Mouse (Mus musculus) embryo, embryonic 10 days (tissue): ENCODE measurements around the gene Sfxn1.

ENCODE experiments used
- DNase-seq: peaks from one replicate; pipeline ENCODE4 v3.0.0-alpha.2; 2015; ENCODE audit warnings: low spot score

Sfxn1 gene

GRCm38 (mm10) chr13:54077470-54078174 lies 6.0 kb downstream of the Sfxn1 start:
- no peak for DNase-seq

GRCm38 (mm10) chr13:54079782-54080759 lies 8.4 kb downstream of the Sfxn1 start:
- DNase-seq, result no peak

- DNase-seq, result no peak
These were observed 9.1 kb downstream of the Sfxn1 start for GRCm38 (mm10) chr13:54080785-54081184.

GRCm38 (mm10) chr13:54082946-54083345 lies 11.3 kb downstream of the Sfxn1 start:
- DNase-seq, result no peak

- DNase-seq, result no peak
These were observed 12.5 kb downstream of the Sfxn1 start for GRCm38 (mm10) chr13:54084178-54084577.

- no peak for DNase-seq
These were observed 13.2 kb downstream of the Sfxn1 start for GRCm38 (mm10) chr13:54084826-54085225.

- DNase-seq, result no peak
These were observed 13.6 kb downstream of the Sfxn1 start for GRCm38 (mm10) chr13:54085266-54085665.

GRCm38 (mm10) chr13:54091719-54092118 lies 20.1 kb downstream of the Sfxn1 start:
- DNase-seq, result no peak

GRCm38 (mm10) chr13:54094349-54094748 lies 22.7 kb downstream of the Sfxn1 start:
- DNase-seq, result no peak

GRCm38 (mm10) chr13:54094963-54095362 lies 23.3 kb downstream of the Sfxn1 start:
- no peak for DNase-seq

- DNase-seq, result no peak
These were observed 24.1 kb downstream of the Sfxn1 start for GRCm38 (mm10) chr13:54095721-54096120.

GRCm38 (mm10) chr13:54097227-54097626 lies 25.6 kb downstream of the Sfxn1 start:
- DNase-seq, result no peak

GRCm38 (mm10) chr13:54097797-54098196 lies 26.1 kb downstream of the Sfxn1 start:
- DNase-seq, result no peak

GRCm38 (mm10) chr13:54101031-54101820 lies 29.6 kb downstream of the Sfxn1 start:
- no peak for DNase-seq

- DNase-seq, result no peak
These were observed 30.4 kb downstream of the Sfxn1 start for GRCm38 (mm10) chr13:54102061-54102460.

- no peak for DNase-seq
These were observed 31.6 kb downstream of the Sfxn1 start for GRCm38 (mm10) chr13:54103271-54103670.

GRCm38 (mm10) chr13:54103866-54104265 lies 32.2 kb downstream of the Sfxn1 start:
- no peak for DNase-seq

GRCm38 (mm10) chr13:54113819-54114550 lies 42.3 kb downstream of the Sfxn1 start:
- peak; percentile 88 for DNase-seq

GRCm38 (mm10) chr13:54114931-54115330 lies 43.3 kb downstream of the Sfxn1 start:
- no peak for DNase-seq

GRCm38 (mm10) chr13:54115779-54116178 lies 44.1 kb downstream of the Sfxn1 start:
- DNase-seq, result no peak

GRCm38 (mm10) chr13:54118355-54118754 lies 46.7 kb downstream of the Sfxn1 start:
- no peak for DNase-seq
